Mouse (Mus musculus): ENCODE results near the gene Slx4. TPM values are rescaled to one million over a fixed set of nuclear protein-coding genes. Genes with fewer than 3 reads are reported as not detected.

The Slx4 gene
- polyA plus RNA-seq, 1 experiment, result 36.0 TPM

DNA sequence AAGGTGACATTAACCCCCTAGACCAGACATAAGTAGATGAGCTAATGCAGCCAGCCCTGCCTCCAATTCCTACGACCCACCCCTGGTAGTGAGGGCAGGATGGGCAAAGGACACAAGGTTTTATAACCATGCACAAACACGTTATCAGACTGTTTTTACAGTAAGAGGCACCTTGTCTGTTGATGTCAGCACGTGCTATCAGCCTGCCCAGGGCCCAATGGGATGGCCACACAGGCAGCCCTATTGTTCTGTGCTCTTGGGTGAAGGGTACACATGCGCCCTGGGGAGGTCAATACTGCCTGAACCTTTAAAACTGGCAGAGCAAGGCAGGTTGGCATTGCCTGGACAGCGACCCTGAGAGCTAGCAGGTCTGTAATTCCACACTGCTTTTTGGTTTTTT, 33.2 kb upstream of the Slx4 start, which contains the start of gene Dnase1:
Dnase1 (plus strand) TSS at position 136 of the 400 bp plus-strand sequence.
- H3K4me3 ChIP-seq (ENCODE audit: insufficient read depth, low read depth, low read length), result peak within 1 kb of the TSS; percentile 48
- DNase-seq, result peak; percentile 68
- peaks cover 4% of the 10 kb centered on the region; the same call in 1 of the 2 replicates for H3K36me3 ChIP-seq (ENCODE audit: control insufficient read depth, insufficient read depth, low read length)
- peaks cover 28% of the 10 kb centered on the region for H3K4me1 ChIP-seq (ENCODE audit: control insufficient read depth, insufficient read depth, low read length)
- peak within 1 kb of the TSS; percentile 90 for H3K27ac ChIP-seq (ENCODE audit: insufficient read depth, low read depth, low read length)
- H3K27me3 ChIP-seq (replicated peaks; ENCODE audit: control insufficient read depth, insufficient read depth, low read length), result no peaks in the 10 kb centered on the region
- TF ChIP-seq CTCF (conservative IDR thresholded peaks at IDR 0.05; ENCODE audit: insufficient read depth, insufficient read length, low read depth, low read length) (no peak), POLR2A (IDR thresholded peaks at IDR 0.05; ENCODE audit: low read depth, low read length) (no peak)
- WGBS, result 50% methylated on average over 5 of the region's 5 CpGs

DNA sequence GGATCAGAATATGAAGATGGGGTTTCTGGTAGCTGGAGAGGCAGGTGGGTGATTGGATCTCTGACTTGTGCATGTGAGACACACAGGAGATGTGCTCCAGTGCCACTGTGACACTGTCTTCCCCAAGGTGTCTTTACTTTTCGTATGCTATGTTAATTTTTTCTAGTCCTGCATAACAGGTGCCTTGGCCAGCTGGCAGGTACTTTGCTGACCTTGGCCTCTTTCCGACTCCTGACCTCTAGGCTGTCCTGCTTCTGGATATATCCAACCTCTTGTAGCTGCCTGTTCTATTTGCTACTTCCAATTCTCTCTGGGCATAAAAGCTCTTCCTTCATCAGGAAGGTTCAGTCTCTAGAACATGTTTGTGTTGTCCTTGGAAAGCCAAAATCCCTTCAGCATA, 32.0 kb upstream of the Slx4 start:
- DNase-seq, result peak; percentile 84
- Histone ChIP-seq H3K4me3 (ENCODE audit: insufficient read depth, low read depth, low read length) (no peak overlapping the region), H3K36me3 (ENCODE audit: control insufficient read depth, insufficient read depth, low read length) (peaks cover 4% of the 10 kb centered on the region; the same call in 1 of the 2 replicates), H3K27ac (ENCODE audit: insufficient read depth, low read depth, low read length) (peak overlapping the region; percentile 90), H3K27me3 (replicated peaks; ENCODE audit: control insufficient read depth, insufficient read depth, low read length) (no peaks in the 10 kb centered on the region), H3K4me1 (ENCODE audit: control insufficient read depth, insufficient read depth, low read length) (peaks cover 29% of the 10 kb centered on the region)
- WGBS, result 22% methylated on average over 2 of the region's 2 CpGs
- TF ChIP-seq POLR2A (IDR thresholded peaks at IDR 0.05; ENCODE audit: low read depth, low read length), result no peak
- no peak for TF ChIP-seq CTCF (conservative IDR thresholded peaks at IDR 0.05; ENCODE audit: insufficient read depth, insufficient read length, low read depth, low read length)

DNA sequence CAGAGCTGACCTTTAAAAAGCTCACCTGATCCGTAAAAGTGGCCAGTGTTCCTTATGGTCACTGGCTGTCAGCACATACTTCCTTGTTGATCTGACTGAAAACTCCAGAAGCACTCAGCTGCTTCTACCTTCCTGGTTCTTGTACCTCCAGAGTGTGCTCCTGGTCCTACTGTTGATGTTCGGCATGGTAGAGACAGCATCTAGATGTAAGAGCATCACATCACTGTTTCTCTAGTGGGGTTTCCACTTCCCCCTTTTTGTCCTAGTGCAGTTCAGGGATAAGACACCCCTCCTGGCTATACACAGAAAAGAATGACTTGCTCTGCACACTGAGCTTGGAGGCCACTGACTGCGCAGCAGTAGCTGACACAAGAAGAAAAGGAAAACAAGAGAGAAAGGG, 30.9 kb upstream of the Slx4 start:
- Histone ChIP-seq H3K36me3 (ENCODE audit: control insufficient read depth, insufficient read depth, low read length) (peaks cover 4% of the 10 kb centered on the region; the same call in 1 of the 2 replicates), H3K27me3 (replicated peaks; ENCODE audit: control insufficient read depth, insufficient read depth, low read length) (no peaks in the 10 kb centered on the region), H3K4me3 (ENCODE audit: insufficient read depth, low read depth, low read length) (no peak overlapping the region), H3K4me1 (ENCODE audit: control insufficient read depth, insufficient read depth, low read length) (peaks cover 40% of the 10 kb centered on the region), H3K27ac (ENCODE audit: insufficient read depth, low read depth, low read length) (peak overlapping the region; percentile 43)
- no peak for TF ChIP-seq POLR2A (IDR thresholded peaks at IDR 0.05; ENCODE audit: low read depth, low read length)
- TF ChIP-seq CTCF (conservative IDR thresholded peaks at IDR 0.05; ENCODE audit: insufficient read depth, insufficient read length, low read depth, low read length), result no peak
- 73% methylated on average over 3 of the region's 3 CpGs for WGBS
- DNase-seq, result no peak

DNA sequence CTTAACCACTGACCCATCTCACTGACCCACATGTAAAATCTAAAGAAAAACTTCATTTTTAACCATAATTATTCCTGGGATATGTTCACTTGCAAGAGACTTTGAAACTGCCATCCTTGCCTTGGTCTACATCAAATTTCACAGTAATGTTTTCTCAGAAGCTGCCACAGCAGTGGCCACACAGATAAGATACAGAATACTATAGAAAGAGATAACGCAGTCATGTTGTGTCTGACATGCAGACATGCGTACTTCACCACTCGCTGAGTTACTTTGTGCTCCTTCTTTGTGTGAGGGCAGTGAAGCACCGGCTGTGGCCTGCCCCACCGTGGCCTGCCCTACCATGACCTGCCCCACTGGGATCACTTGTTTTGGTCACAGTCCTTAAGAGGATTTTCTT, 30.4 kb upstream of the Slx4 start:
- TF ChIP-seq POLR2A (IDR thresholded peaks at IDR 0.05; ENCODE audit: low read depth, low read length) (no peak), CTCF (conservative IDR thresholded peaks at IDR 0.05; ENCODE audit: insufficient read depth, insufficient read length, low read depth, low read length) (no peak)
- peaks cover 4% of the 10 kb centered on the region; the same call in 1 of the 2 replicates for H3K36me3 ChIP-seq (ENCODE audit: control insufficient read depth, insufficient read depth, low read length)
- no peak overlapping the region for H3K4me3 ChIP-seq (ENCODE audit: insufficient read depth, low read depth, low read length)
- H3K4me1 ChIP-seq (ENCODE audit: control insufficient read depth, insufficient read depth, low read length), result peaks cover 42% of the 10 kb centered on the region
- H3K27ac ChIP-seq (ENCODE audit: insufficient read depth, low read depth, low read length), result peak overlapping the region; percentile 43
- 49% methylated on average over 5 of the region's 5 CpGs for WGBS
- no peak for DNase-seq
- no peaks in the 10 kb centered on the region for H3K27me3 ChIP-seq (replicated peaks; ENCODE audit: control insufficient read depth, insufficient read depth, low read length)

DNA sequence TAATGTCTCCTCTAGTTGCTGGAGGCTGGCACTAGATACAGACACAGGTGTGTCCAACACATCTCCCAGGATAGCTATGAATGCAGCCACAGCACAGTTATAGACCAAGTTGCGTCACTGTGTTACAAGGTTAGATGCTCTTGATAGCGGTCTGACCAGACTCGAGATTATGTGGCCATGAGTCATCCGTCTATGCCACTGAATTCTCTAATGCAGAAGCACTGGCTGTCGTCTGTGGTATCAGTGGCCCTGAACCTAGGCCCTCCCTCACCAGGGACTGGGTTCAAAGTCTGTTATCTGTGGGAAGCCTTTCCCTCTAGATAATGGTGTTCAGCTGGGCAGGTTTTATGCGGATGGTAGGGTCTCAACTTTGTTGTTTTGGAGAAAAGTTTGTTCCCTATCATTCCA, 28.8 kb upstream of the Slx4 start:
- WGBS, result 75% methylated on average over 6 of the region's 6 CpGs
- Histone ChIP-seq H3K27me3 (replicated peaks; ENCODE audit: control insufficient read depth, insufficient read depth, low read length) (no peaks in the 10 kb centered on the region), H3K4me1 (ENCODE audit: control insufficient read depth, insufficient read depth, low read length) (peaks cover 50% of the 10 kb centered on the region), H3K36me3 (ENCODE audit: control insufficient read depth, insufficient read depth, low read length) (no peaks in the 10 kb centered on the region), H3K4me3 (ENCODE audit: insufficient read depth, low read depth, low read length) (no peak overlapping the region), H3K27ac (ENCODE audit: insufficient read depth, low read depth, low read length) (peak overlapping the region; percentile 86)
- TF ChIP-seq POLR2A (IDR thresholded peaks at IDR 0.05; ENCODE audit: low read depth, low read length) (no peak), CTCF (conservative IDR thresholded peaks at IDR 0.05; ENCODE audit: insufficient read depth, insufficient read length, low read depth, low read length) (no peak)
- no peak for DNase-seq

DNA sequence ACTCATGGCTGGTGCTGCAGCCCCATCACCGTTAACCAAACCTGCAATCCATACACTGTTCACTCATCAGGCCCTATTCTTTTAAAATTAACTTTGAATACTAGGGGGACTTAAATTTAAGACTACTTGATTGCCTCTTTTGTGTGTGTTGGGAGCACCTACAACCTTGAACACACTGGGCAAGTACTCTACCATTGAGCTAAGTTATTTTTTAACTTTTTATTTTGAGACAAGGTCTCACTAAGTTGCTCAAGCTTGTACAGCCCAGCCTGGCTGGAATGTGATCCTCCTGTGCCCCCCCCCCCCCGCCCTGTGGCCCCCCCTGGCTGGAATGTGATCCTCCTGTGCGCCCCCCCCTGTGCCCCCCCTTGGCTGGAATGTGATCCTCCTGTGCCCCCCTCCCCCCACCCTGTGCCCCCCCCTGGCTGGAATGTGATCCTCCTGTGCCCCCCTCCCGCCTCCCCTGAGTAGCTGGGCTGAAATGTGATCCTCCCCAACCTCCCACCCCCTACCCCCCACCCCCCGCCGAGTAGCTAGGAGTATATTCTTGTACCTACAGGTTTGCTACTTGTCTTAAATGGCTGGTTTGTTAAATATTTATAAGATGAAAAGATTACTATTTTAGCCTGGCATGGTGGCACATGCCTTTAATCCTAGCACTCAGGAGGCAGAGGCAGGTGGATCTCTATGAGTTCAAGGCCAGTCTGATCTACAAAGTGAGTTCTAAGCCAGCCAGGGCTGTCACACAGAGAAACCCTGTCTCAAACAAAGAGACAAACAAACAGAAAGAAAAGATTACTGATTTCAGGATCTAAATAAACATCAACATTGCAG, 28.1 kb upstream of the Slx4 start:
- 18% methylated on average over 5 of the region's 6 CpGs for WGBS
- Histone ChIP-seq H3K36me3 (ENCODE audit: control insufficient read depth, insufficient read depth, low read length) (no peaks in the 10 kb centered on the region), H3K27me3 (replicated peaks; ENCODE audit: control insufficient read depth, insufficient read depth, low read length) (no peaks in the 10 kb centered on the region), H3K4me1 (ENCODE audit: control insufficient read depth, insufficient read depth, low read length) (peaks cover 57% of the 10 kb centered on the region), H3K27ac (ENCODE audit: insufficient read depth, low read depth, low read length) (peak overlapping the region; percentile 97), H3K4me3 (ENCODE audit: insufficient read depth, low read depth, low read length) (no peak overlapping the region)
- peak; percentile 77 for DNase-seq
- no peak for TF ChIP-seq POLR2A (IDR thresholded peaks at IDR 0.05; ENCODE audit: low read depth, low read length)
- TF ChIP-seq CTCF (conservative IDR thresholded peaks at IDR 0.05; ENCODE audit: insufficient read depth, insufficient read length, low read depth, low read length), result no peak

- 87% methylated on average over 10 of the region's 10 CpGs for WGBS
- peak overlapping the region; percentile 21; the same call in 1 of the 2 replicates for H3K4me3 ChIP-seq (ENCODE audit: insufficient read depth, low read depth, low read length)
- peak overlapping the region; percentile 97 for H3K27ac ChIP-seq (ENCODE audit: insufficient read depth, low read depth, low read length)
- TF ChIP-seq CTCF (conservative IDR thresholded peaks at IDR 0.05; ENCODE audit: insufficient read depth, insufficient read length, low read depth, low read length) (no peak), POLR2A (IDR thresholded peaks at IDR 0.05; ENCODE audit: low read depth, low read length) (no peak)
- DNase-seq, result no peak
- no peaks in the 10 kb centered on the region for H3K36me3 ChIP-seq (ENCODE audit: control insufficient read depth, insufficient read depth, low read length)
- peaks cover 50% of the 10 kb centered on the region for H3K4me1 ChIP-seq (ENCODE audit: control insufficient read depth, insufficient read depth, low read length)
- no peaks in the 10 kb centered on the region for H3K27me3 ChIP-seq (replicated peaks; ENCODE audit: control insufficient read depth, insufficient read depth, low read length)
Measured at GRCm38 (mm10) chr16:4030501-4030900, 26.9 kb upstream of the Slx4 start.

Measured in kidney, adult 2 months (tissue).